Mouse (Mus musculus): Measurements from ENCODE around the gene Cgas.

Gene Cgas

GRCm38 (mm10) chr9:78465725-78466124, 22.7 kb upstream of the Cgas start:
- ATAC-seq (ENCODE audit: insufficient number of reproducible peaks, low FRiP score, low TSS enrichment): no peak

GRCm38 (mm10) chr9:78463337-78463736, 20.3 kb upstream of the Cgas start:
- ATAC-seq (ENCODE audit: insufficient number of reproducible peaks, low FRiP score, low TSS enrichment): no peak

DNA sequence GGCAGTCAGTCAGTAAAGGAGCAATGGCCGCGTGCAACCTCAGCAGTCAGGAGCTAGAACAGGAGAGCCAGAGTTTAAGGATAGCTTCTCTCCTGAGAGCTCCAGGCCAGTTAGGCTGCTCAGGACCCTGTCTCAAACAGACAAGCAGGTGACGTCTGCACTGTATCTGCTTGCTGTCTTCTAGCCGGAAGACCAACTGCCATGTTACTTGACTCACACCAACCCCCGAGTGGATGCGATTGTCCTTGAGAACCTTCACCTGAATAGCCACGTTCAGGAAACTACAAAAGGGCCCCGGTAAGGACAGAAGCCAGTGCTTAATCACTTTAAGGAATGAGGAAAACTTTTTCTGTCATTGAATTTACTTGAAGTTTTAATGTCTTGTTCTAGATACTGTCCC, 14.0 kb upstream of the Cgas start:
- ATAC-seq (ENCODE audit: insufficient number of reproducible peaks, low FRiP score, low TSS enrichment): no peak

DNA sequence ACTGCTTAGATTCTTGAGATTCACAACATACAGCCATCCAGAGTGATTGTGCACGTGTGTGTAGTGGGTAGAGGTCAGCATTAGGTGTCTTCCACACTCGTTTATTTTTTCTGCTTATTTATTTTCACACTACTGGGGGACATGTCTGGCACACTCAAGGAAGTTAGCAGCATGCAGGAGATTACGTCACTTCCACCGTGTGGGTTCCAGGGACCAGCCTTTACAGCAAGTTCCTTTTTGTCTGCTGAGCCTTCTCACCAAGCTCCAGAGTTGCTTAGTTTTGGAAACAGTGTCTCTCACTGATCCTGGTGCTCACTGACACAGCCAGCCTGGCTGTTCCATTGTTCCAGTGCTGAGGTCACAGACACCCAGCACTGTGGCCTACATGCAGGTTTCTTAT, 8.3 kb upstream of the Cgas start:
- no peak for ATAC-seq (ENCODE audit: insufficient number of reproducible peaks, low FRiP score, low TSS enrichment)

DNA sequence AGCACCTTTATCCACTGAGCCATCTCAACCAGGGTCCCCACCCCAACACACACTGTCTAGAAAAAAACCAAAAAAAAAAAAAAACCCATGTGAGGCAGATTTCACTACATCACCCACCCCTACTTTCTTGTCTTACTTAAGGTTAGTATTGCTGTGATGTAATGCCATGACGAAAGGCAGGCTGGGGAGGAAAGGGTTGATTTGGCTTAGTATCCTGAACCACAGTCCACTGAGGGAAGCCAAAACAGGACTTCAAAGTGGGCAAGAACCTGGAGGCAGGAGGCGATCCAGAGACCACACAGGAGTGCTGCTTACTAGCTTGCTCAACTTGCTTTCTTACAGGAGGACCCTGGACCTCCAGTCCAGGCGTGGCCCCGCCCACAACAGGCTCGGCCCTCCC, 7.4 kb upstream of the Cgas start:
- no peak for ATAC-seq (ENCODE audit: insufficient number of reproducible peaks, low FRiP score, low TSS enrichment)

DNA sequence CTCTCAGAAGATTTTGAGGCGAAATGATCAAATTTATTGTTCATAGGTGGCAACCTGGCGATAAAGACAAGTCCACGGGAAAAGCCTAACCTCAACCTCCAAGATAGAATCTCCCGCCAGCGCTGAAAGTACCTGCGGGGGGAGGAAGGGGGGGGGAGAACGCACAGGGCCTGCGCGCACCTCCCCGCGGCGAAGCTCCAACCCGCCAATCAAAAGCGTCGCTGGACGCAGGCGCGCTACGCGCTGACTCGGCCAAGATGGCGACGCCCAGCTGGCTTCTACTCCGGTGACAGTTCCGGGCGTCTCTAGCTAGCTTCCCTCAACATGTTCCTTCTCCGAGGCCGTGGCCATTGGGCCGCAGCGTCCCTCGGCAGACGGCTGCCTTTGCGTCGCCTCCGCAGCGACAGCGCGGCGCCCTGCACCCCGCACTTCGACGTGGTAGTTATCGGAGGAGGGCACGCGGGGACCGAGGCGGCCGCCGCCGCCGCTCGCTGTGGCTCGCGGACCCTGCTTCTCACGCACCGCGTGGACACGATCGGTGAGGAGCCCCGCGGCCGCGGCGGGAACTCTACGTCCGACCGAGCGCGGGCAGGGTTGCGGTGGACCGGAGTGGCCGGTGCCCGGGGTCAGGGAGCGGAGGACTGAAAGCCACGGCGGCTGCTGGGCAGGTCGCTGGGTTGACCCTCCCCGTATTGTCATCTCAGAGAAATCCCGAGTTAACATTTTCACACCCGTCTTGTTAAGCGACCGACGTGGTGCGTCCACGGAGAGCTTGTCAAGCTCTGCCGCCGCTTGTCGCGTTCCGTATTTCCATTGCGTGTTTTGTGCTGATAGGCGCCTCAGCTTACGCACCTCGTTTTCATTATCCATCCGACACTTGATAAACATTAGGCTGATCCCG, 5.2 kb upstream of the Cgas start, which contains the start of the genes Mto1 and Gm17324:
Gene Mto1 (plus strand): TSS at position 236 of the 901 bp plus-strand sequence.
Gene Gm17324 (minus strand): TSS at position 814 of the 901 bp plus-strand sequence.
- peak; percentile 93 for ATAC-seq (ENCODE audit: insufficient number of reproducible peaks, low FRiP score, low TSS enrichment)

- ATAC-seq (ENCODE audit: insufficient number of reproducible peaks, low FRiP score, low TSS enrichment): no peak
Observed at GRCm38 (mm10) chr9:78447606-78447972, 4.6 kb upstream of the Cgas start.

DNA sequence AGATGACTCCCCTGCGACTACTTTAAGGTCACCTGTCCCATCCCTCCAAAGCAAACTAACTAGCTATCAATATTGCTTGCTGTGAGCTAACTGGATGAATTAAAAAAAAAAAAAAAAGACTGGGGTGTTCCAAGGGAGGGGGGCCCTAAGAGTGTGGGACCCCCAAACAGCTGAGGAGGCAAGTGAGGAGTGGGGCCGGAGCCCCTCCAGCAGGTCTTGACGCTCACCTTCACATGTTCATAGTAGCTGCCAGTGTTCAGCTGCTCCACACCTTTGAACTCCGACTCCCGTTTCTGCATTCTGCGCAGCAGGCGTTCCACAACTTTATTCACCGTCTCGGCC, 829 bp downstream of the Cgas start:
- ATAC-seq (ENCODE audit: insufficient number of reproducible peaks, low FRiP score, low TSS enrichment): no peak

GRCm38 (mm10) chr9:78439426-78439825, 3.6 kb downstream of the Cgas start:
- ATAC-seq (ENCODE audit: insufficient number of reproducible peaks, low FRiP score, low TSS enrichment): no peak

DNA sequence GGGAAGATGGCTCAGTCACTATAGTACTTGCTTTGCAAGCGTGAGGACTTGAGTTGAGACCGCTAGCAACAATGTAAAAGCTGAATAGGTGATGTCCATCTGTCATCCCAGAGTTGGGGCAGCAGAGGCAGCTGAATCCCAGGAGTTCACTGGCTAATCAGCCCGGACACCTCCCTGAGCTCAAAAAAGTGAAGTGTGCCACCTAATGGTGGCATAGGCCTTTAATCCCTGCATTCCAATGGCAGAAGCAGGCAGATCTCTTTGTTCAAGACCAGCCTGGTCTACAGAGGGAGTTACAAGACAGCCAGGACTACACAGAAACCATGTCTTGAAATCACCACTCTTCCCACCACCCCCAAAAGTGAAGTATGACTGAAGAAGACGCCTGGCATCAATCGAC, 10.6 kb downstream of the Cgas start:
- no peak for ATAC-seq (ENCODE audit: insufficient number of reproducible peaks, low FRiP score, low TSS enrichment)

DNA sequence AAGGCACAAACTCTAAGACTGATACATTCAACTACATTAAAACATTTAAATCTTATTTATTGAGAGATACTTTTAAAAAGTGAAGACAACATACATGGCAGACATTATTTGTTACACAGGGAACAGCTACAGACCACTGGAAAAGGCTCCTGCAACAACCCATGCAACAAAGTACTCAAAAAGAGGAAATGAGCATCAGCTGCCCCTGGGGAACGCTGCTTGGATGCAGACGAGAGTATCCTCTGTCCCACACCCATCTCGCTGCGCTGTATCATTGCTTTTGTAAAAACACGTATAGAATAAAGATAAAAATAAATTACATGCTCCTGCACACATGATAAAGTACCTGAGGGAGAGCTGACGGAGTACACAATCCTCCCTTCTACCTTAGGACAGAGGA, 12.6 kb downstream of the Cgas start:
- no peak for ATAC-seq (ENCODE audit: insufficient number of reproducible peaks, low FRiP score, low TSS enrichment)

DNA sequence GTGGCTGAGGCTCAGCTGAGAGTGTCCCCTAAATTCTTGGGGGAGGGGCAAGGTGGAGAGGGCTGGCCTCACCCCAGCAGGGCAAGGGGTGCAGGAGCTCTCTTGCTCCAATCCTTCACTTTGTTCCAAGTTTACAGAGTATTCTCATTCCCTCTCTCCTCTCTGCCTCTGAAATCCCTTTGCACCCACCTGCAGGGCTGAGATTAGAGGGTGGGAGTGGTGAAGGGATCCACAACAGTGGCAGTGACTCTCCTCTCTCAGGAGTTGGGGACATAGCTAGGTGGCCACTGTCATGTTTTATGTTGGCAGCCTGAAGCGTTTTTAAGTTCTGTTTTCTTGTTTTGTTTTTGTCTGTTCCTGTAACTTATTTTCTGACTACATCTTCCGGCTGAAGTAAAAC, 13.5 kb downstream of the Cgas start:
- no peak for ATAC-seq (ENCODE audit: insufficient number of reproducible peaks, low FRiP score, low TSS enrichment)

- no peak for ATAC-seq (ENCODE audit: insufficient number of reproducible peaks, low FRiP score, low TSS enrichment)
Observed at GRCm38 (mm10) chr9:78428870-78429432, 14.1 kb downstream of the Cgas start.

DNA sequence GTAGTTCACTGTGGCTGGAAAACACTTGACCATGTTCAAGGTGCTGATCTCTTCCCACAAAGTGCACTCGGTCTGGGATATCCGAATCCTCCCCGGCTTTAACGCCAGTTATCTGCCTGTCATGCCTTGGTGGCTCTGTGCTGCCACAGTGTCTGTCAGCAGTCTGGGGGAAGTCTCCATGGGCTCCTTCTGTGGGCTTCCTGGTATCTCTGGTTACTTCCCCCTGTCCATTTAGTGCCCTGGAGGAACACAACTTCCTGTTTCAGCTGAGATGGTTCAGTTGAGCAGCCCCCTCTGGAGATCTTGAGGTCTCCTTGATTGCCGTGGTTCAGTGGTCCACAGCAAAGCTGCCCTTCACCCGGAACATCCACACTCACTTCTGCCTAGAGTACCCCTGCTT, 14.9 kb downstream of the Cgas start:
- ATAC-seq (ENCODE audit: insufficient number of reproducible peaks, low FRiP score, low TSS enrichment): no peak

DNA sequence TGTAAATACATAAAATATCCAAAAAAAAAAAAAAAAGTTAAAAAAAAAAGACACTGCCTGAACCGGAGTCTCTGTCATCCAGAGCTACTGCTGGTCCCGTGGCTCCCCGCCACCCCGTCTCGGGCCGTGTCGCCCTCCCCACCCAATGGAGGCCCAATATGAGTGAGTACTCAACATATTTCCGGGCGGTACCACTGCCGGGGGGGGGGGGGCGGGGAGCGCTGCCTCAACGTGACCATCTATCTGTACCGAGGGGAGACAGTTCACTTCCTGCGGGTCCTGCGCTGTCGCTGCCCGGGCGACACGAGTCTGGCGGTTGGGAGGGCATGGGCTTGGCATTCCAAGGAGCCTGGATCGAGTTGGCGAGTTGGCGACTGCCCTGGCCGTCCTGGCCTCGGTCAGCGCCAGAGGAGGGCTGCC, 15.7 kb downstream of the Cgas start:
- ATAC-seq (ENCODE audit: insufficient number of reproducible peaks, low FRiP score, low TSS enrichment): no peak

DNA sequence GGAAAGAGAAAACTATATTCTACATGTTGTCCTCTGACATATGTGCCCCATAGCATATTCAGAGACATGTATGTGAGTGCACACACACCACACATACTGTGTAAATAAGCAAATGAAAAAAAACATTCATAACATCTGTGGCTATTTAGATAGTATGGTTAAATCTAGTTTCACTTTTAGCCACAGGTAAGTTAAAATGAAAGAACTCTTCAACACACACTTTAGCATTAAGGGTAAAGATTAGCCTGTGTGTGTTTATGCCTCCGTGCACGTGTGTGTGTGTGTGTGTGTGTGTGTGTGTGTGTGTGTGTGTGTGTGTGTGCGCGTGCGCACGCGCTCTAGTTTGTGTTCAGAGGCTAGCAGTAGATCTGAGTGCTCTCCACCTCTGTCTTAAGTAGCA, 41.4 kb downstream of the Cgas start:
- no peak for ATAC-seq (ENCODE audit: insufficient number of reproducible peaks, low FRiP score, low TSS enrichment)

DNA sequence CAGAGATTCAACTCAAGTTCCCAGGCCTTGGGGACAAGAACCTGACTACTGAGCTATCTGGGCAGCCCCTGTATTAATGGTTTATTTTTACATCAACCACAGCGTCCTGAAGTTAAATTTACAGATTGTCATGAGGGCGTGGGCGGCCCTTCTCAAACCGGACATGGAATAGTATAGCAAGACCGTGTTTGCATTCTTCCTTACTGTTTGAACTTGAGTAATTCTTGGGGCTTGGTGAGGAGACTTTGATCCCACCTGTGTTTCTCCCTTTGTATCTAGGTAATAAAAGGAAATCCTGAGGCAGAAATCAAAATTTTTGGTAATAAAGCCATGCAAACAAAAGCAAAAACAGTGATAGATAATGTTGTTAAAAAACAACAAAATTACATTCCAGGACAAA, 42.5 kb downstream of the Cgas start:
- ATAC-seq (ENCODE audit: insufficient number of reproducible peaks, low FRiP score, low TSS enrichment): no peak

DNA sequence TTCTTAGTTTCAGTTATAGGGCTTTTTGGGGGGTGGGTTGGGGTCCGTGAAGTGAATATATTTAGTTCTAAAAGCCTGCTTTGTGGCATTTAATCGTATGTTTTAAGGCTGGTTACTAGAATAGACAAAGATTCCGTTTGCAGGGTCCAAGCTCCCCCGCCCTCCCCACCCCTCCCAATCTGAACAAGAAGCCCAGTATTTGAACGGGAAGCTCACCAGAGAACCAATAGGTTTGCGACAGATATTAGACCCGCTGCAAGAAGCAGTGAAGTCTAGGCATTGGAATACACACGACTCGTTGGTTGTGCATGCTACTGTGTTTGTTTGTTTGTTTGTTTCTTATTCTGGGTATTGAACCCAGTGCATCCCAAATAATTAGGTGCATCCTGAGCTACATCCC, 46.5 kb downstream of the Cgas start:
- no peak for ATAC-seq (ENCODE audit: insufficient number of reproducible peaks, low FRiP score, low TSS enrichment)

DNA sequence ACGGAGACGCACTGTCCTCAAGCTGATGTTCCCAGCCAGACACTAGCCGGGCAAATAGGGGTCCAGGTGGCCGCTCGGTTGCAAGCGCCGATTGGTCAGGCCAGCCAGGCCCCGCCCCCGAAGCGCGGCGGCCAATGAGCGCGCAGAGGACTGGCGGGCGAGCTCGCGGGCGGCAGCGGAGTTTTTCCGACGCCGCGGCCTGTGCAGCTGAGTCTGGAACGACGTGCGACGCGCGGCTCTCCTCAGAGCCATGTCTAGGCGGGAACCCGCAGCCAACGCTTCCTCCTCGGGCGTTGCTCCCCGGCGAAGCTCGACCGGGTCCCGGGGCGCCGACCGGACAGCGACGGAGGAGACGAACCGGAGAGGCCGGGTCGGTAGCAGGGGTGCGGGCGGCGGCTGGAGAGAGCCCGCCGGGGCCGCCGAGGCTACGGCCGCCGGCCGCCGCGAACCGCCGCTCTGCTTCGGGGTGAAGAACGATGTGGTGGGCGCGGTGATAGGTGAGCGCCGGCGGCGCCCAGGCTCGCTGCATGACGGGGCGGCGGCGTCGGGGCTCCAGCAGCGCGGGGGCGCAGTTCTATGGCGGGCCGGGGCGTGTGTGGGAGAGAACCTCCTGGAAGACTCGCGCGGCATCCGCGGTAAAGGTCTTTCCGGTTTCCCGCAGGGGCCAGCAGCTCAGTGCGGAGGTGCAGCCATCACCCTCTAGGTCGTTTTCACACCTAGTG, 47.2 kb downstream of the Cgas start, which contains the start of gene Ddx43:
Gene Ddx43 (plus strand): TSS at position 148 of the 722 bp plus-strand sequence.
- no peak for ATAC-seq (ENCODE audit: insufficient number of reproducible peaks, low FRiP score, low TSS enrichment)

- ATAC-seq (ENCODE audit: insufficient number of reproducible peaks, low FRiP score, low TSS enrichment): no peak
Observed at GRCm38 (mm10) chr9:78395244-78395629, 47.8 kb downstream of the Cgas start.

GRCm38 (mm10) chr9:78394602-78395001, 48.4 kb downstream of the Cgas start:
- ATAC-seq (ENCODE audit: insufficient number of reproducible peaks, low FRiP score, low TSS enrichment): no peak
